19 mouse cellular contexts compared by ENCODE assay signal in genomic region chr11:53068479-53069065, GRCm38 (mm10).
DNase-seq lines count a peak whose midpoint lies in the region; ATAC-seq and TF ChIP-seq lines count a peak whose summit lies in the region.
"Had no signal": no experiment of that assay in that cellular context is flagged by ENCODE, and none has a peak within 500 bp of the region (broad histone marks: within the 10 kb centered on the region; RNA-seq: fewer than 3 reads in every experiment).

No protein-coding gene starts in this region.

- H3ac ChIP-seq in myocyte (ENCODE audit: control insufficient read depth, insufficient read length) = no peak overlapping the region

- DNase-seq in hindbrain, embryonic 10.5 days (ENCODE audit: low spot score) = no peak
- DNase-seq in right cerebral cortex, postnatal 4 days = peak; percentile 12
- DNase-seq in right cerebral cortex, postnatal 36 days (ENCODE audit: low spot score in 2 of 2) = no peak
- no peak for DNase-seq in cerebellum, postnatal 14 days
- DNase-seq: cerebellum, adult 11-12 months; gastrocnemius, postnatal 10 days; heart, adult 2 months; lung, adult 18-20 months; spleen, adult 18-20 months; thymus, adult 18-20 months had no signal

- H3K36me3 ChIP-seq in forebrain, embryonic 15.5 days = no peaks in the 10 kb centered on the region
- no peaks in the 10 kb centered on the region for H3K36me3 ChIP-seq in forebrain, embryonic 12.5 days (replicated peaks)
- H3K36me3 ChIP-seq in hindbrain, embryonic 13.5 days = no peaks in the 10 kb centered on the region
- H3K36me3 ChIP-seq in hindbrain, embryonic 10.5 days = no peaks in the 10 kb centered on the region
- no peaks in the 10 kb centered on the region for H3K36me3 ChIP-seq in myocyte (ENCODE audit: control insufficient read depth, insufficient read depth)
- H3K36me3 ChIP-seq: embryonic facial prominence, embryonic 12.5 days; kidney, embryonic 15.5 days; limb, embryonic 12.5 days; neural tube, embryonic 15.5 days had no signal

- H3K27ac ChIP-seq in forebrain, embryonic 15.5 days (replicated peaks) = no peak overlapping the region
- no peak overlapping the region for H3K27ac ChIP-seq in forebrain, embryonic 12.5 days
- peak overlapping the region; percentile 52 for H3K27ac ChIP-seq in hindbrain, embryonic 13.5 days
- no peak overlapping the region for H3K27ac ChIP-seq in hindbrain, embryonic 10.5 days
- H3K27ac ChIP-seq: heart, adult 2 months; kidney, embryonic 15.5 days; limb, embryonic 12.5 days; neural tube, embryonic 15.5 days had no signal

- TF ChIP-seq POLR2A in myocyte (IDR thresholded peaks at IDR 0.05; ENCODE audit: insufficient read length, low read depth) = no peak

- WGBS in forebrain, embryonic 15.5 days = 37% methylated on average over 16 of the region's 16 CpGs
- 45% methylated on average over 16 of the region's 16 CpGs for whole genome bisulfite sequencing in forebrain, embryonic 12.5 days
- WGBS in hindbrain, embryonic 13.5 days = 56% methylated on average over 16 of the region's 16 CpGs
- 69% methylated on average over 16 of the region's 16 CpGs for WGBS in hindbrain, embryonic 10.5 days

- H3K27me3 ChIP-seq in forebrain, embryonic 15.5 days = peaks cover 3% of the 10 kb centered on the region
- H3K27me3 ChIP-seq in forebrain, embryonic 12.5 days = peaks cover 69% of the 10 kb centered on the region
- 0 out of 2 replicates have a peak, but pooled peaks cover 16% of the 10 kb centered on the region for H3K27me3 ChIP-seq in hindbrain, embryonic 13.5 days
- no peaks in the 10 kb centered on the region; the same call in 1 of the 2 replicates for H3K27me3 ChIP-seq in hindbrain, embryonic 10.5 days (ENCODE audit: insufficient read depth, poor library complexity, severe bottlenecking)
- peaks cover 5% of the 10 kb centered on the region for H3K27me3 ChIP-seq in myocyte (ENCODE audit: control insufficient read depth, insufficient read depth, insufficient read length)
- H3K27me3 ChIP-seq: embryonic facial prominence, embryonic 12.5 days; kidney, embryonic 15.5 days had no signal

- H3K9me3 ChIP-seq in forebrain, embryonic 15.5 days = no peaks in the 10 kb centered on the region
- no peaks in the 10 kb centered on the region for H3K9me3 ChIP-seq in forebrain, embryonic 12.5 days
- no peaks in the 10 kb centered on the region for H3K9me3 ChIP-seq in hindbrain, embryonic 13.5 days
- H3K9me3 ChIP-seq in hindbrain, embryonic 10.5 days = no peaks in the 10 kb centered on the region
- H3K9me3 ChIP-seq: embryonic facial prominence, embryonic 12.5 days; kidney, embryonic 15.5 days; limb, embryonic 12.5 days; neural tube, embryonic 15.5 days had no signal

- H3K4me2 ChIP-seq in forebrain, embryonic 15.5 days (replicated peaks) = peak overlapping the region; percentile 14; the same call in 1 of the 2 replicates
- H3K4me2 ChIP-seq in forebrain, embryonic 12.5 days = no peak overlapping the region
- no peak overlapping the region for H3K4me2 ChIP-seq in hindbrain, embryonic 13.5 days
- no peak overlapping the region for H3K4me2 ChIP-seq in myocyte (ENCODE audit: low read depth)
- H3K4me2 ChIP-seq: embryonic facial prominence, embryonic 12.5 days; kidney, embryonic 15.5 days; limb, embryonic 12.5 days; neural tube, embryonic 15.5 days had no signal

- H3K4me3 ChIP-seq in forebrain, embryonic 15.5 days = no peak overlapping the region
- no peak overlapping the region for H3K4me3 ChIP-seq in forebrain, embryonic 12.5 days (replicated peaks)
- H3K4me3 ChIP-seq in hindbrain, embryonic 13.5 days = no peak overlapping the region
- no peak overlapping the region for H3K4me3 ChIP-seq in hindbrain, embryonic 10.5 days
- H3K4me3 ChIP-seq in myocyte = no peak overlapping the region
- H3K4me3 ChIP-seq: embryonic facial prominence, embryonic 12.5 days; heart, adult 2 months; kidney, embryonic 15.5 days; limb, embryonic 12.5 days; neural tube, embryonic 15.5 days had no signal

- 0 out of 2 replicates have a peak, but pooled peaks have one; percentile 23 for ATAC-seq in forebrain, embryonic 15.5 days (replicated peaks)
- no peak for ATAC-seq in forebrain, embryonic 12.5 days (ENCODE audit: low FRiP score)
- no peak for ATAC-seq in hindbrain, embryonic 13.5 days (ENCODE audit: low FRiP score)
- ATAC-seq: intestine, embryonic 16.5 days had no signal

- peaks cover 12% of the 10 kb centered on the region for H3K4me1 ChIP-seq in forebrain, embryonic 15.5 days
- H3K4me1 ChIP-seq in forebrain, embryonic 12.5 days = peaks cover 15% of the 10 kb centered on the region
- H3K4me1 ChIP-seq in hindbrain, embryonic 13.5 days (replicated peaks) = peaks cover 25% of the 10 kb centered on the region
- H3K4me1 ChIP-seq in hindbrain, embryonic 10.5 days (replicated peaks) = peaks cover 14% of the 10 kb centered on the region; the same call in 1 of the 2 replicates
- H3K4me1 ChIP-seq: embryonic facial prominence, embryonic 12.5 days had no signal

- H3K9ac ChIP-seq in forebrain, embryonic 15.5 days (replicated peaks) = no peak overlapping the region
- H3K9ac ChIP-seq in forebrain, embryonic 12.5 days = no peak overlapping the region
- H3K9ac ChIP-seq in hindbrain, embryonic 13.5 days = no peak overlapping the region
- H3K9ac ChIP-seq: embryonic facial prominence, embryonic 12.5 days; kidney, embryonic 15.5 days; limb, embryonic 12.5 days; neural tube, embryonic 15.5 days had no signal

- H3K79me2 ChIP-seq in myocyte (ENCODE audit: control insufficient read depth, insufficient read depth) = no peaks in the 10 kb centered on the region

TF ChIP-seq in myocyte, 11 proteins besides CTCF, POLR2A, EP300 and RAD21:
- no peak for TF ChIP-seq E2F4 (IDR thresholded peaks at IDR 0.05; ENCODE audit: insufficient read depth)
- no peak for TF ChIP-seq REST (IDR thresholded peaks at IDR 0.05; ENCODE audit: insufficient read depth, insufficient read length)
- TF ChIP-seq TCF3 (IDR thresholded peaks at IDR 0.05; ENCODE audit: insufficient read length, low read depth) = peak; percentile 12
- no peak for TF ChIP-seq USF1 (IDR thresholded peaks at IDR 0.05; ENCODE audit: low read depth)
- TF ChIP-seq POLR2AphosphoS2 (IDR thresholded peaks at IDR 0.05; ENCODE audit: insufficient read length, low read depth) = no peak
- TF ChIP-seq MYOD1 (IDR thresholded peaks at IDR 0.05; ENCODE audit: control insufficient read depth in 1 of 3, insufficient read length in 2 of 3, low read depth in 2 of 3) = peak in 1 of 3 experiments; percentile 28
- no peak for TF ChIP-seq MYOG (IDR thresholded peaks at IDR 0.05; ENCODE audit: control insufficient read depth in 1 of 3, insufficient read depth in 1 of 3, insufficient read length in 2 of 3, low read depth in 2 of 3)
- no peak for TF ChIP-seq SRF (IDR thresholded peaks at IDR 0.05; ENCODE audit: control insufficient read depth, insufficient read length, low read depth)
